Mouse (Mus musculus) stomach, postnatal 0 days (tissue): ENCODE measurements around the gene Msgn1.

Experiments
- CTCF ChIP-seq: IDR thresholded peaks from 2 replicates; pipeline ENCODE4 v1.5.1; 2016; ENCODE audit warnings: antibody characterized with exemption, low read depth, mild to moderate bottlenecking, moderate library complexity
- EP300 ChIP-seq: optimal IDR thresholded peaks from 2 replicates; pipeline ENCODE3; 2016; ENCODE audit warnings: antibody characterized with exemption

GRCm38 (mm10) chr12:11210361-11210760 lies 1.6 kb upstream of the Msgn1 start:
- TF ChIP-seq CTCF (no peak), EP300 (no peak)
